Mouse (Mus musculus) lung, postnatal 25 days (tissue): Measurements from ENCODE around the gene Pwwp2a.

Experiments
- DNase-seq: peaks from one replicate; pipeline ENCODE4 v3.0.0; 2022; ENCODE audit warnings: low spot score

Pwwp2a gene

GRCm38 (mm10) chr11:43727796-43728195 is 46.0 kb downstream of the Pwwp2a start:
- no peak for DNase-seq

DNA sequence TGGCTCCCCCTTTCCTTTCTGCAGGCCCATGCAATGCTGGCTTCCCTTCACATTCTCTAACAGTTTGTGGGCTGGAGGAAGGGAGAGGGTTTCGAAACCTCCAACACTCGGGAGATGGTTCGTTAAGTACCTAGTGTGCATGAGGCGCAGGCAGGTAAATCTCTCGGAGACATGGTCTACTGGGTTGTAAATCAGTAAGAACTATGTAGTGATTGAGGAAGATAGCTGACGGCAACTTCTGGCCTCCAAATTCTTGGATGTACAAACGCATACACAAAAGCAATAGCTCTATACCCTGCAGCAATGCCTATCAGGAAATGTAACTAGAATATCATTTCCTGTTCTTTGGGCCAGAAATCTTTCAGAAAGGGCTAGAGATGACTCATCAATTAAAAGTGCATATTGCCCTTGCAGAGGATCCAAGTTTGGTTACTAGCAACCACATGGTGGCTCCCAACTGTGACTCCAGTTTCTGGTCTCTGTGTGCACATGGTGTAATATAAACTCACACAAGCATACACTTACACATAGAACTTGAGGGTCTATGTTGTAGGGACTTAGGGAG is 47.0 kb downstream of the Pwwp2a start:
- DNase-seq, result no peak

- peak; percentile 99 for DNase-seq
Measured at GRCm38 (mm10) chr11:43747233-43748226, 65.7 kb downstream of the Pwwp2a start, which contains the start of gene Ttc1. Gene Ttc1 (minus strand): TSS chr11:43748008.

GRCm38 (mm10) chr11:43751542-43751941 is 69.7 kb downstream of the Pwwp2a start:
- DNase-seq, result no peak

DNA sequence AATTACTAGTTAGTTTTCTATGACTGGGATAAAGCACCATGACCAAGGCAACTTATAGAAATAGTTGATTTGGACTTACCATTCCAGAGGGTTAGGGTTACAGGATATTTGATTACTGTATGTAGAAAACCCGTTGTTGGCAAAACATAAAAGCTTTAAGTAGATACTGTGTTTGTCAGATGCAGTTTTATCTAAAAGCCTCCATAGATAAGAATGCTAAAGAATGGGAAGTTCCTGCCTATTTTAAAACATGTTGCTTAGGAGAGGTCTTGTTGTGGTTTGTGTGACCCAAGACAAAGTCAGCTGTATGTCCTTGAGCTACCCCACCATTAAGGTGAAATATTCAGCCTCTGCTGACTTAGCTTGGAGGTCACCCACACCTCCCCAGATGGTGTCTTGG is 72.8 kb downstream of the Pwwp2a start:
- no peak for DNase-seq

- DNase-seq, result no peak
Measured at GRCm38 (mm10) chr11:43755411-43755810, 73.6 kb downstream of the Pwwp2a start.

- no peak for DNase-seq
Measured at GRCm38 (mm10) chr11:43758436-43758835, 76.6 kb downstream of the Pwwp2a start.

DNA sequence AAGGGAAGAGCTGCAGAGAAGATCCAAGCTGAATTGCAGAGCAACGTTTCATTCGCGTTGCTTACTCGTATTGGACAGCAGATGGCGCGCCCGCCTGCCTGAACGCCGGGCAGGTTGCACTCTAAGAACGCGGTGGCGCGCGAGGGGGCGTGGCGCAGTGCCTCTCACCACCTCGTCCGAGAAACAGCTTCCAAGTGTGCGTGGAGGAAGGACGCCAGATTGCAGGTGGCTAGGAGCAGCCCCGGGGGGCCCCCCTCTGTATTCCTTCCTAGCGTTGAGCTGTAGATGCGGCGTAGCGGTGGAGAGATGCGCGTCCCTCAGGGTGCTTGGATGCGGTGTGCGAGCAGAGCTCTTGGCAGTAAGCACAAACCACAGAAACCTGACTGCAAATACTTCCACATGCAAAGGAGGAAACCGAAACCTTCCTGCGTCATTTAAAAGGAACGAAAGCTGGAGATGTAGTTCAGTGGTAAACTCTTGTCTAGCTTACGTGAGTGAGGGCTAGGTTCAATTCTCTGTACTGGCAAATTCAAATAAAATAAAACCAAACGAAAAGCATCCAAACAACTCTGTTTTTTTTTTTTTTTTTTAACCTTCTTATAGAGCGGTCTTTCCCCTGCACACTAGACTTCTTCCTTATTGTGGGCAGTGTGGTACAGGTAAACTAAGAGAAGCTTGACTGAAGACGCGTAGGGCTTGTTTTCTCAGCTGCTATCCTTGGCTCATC is 85.3 kb downstream of the Pwwp2a start:
- DNase-seq, result peak; percentile 76

DNA sequence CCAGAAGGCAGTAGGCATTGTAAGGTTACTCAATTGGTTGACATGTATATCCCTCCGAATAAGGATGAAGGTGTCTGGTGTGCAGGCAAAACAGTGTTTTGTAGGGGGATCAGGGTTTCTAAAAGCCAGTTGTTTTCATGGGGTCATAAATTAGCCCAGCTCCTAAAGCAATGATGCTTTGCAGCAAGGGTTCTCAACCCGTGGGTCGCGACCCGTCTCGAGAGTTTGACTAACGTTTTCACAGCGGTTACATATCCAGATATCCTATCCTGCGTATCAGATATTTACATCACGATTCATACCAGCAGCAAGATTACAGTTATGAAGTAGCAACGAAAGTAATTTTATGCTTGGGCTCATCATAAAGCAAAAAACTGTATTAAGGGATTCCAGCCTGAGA is 86.0 kb downstream of the Pwwp2a start:
- DNase-seq, result no peak

DNA sequence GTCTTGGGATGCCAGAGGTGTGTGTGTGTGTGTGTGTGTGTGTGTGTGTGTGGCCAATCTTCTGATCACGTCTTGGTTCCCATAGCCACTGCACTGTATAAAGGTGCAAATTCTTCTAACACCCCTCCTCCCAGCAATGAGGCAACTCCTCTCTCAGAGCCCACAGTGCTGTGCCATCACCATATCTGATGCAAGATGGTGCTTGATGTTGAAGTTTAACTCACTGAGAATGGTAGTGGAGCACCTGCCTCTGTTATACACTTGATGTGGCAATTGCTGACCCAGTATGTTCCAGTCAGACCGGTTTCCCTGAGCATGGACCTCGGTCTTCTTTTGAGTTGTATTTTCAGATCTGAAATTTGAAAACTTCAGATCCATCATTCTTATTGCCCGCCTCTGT is 88.3 kb downstream of the Pwwp2a start:
- DNase-seq, result peak; percentile 31
